Mouse (Mus musculus): ENCODE results near the gene Scn4b.

Gene Scn4b

GRCm38 (mm10) chr9:45126941-45127340, 11.3 kb upstream of the Scn4b start:
- DNase-seq (ENCODE audit: low read depth), result no peak

GRCm38 (mm10) chr9:45130119-45130518, 8.1 kb upstream of the Scn4b start:
- no peak for DNase-seq (ENCODE audit: low read depth)

- peak; percentile 54 for DNase-seq (ENCODE audit: low read depth)
Measured at GRCm38 (mm10) chr9:45133484-45134310, 4.5 kb upstream of the Scn4b start.

- no peak for DNase-seq (ENCODE audit: low read depth)
Measured at GRCm38 (mm10) chr9:45136442-45137169, 1.6 kb upstream of the Scn4b start.

GRCm38 (mm10) chr9:45139082-45139481, 887 bp downstream of the Scn4b start:
- no peak for DNase-seq (ENCODE audit: low read depth)

- DNase-seq (ENCODE audit: low read depth), result no peak
Measured at GRCm38 (mm10) chr9:45140945-45141344, 2.8 kb downstream of the Scn4b start.

- DNase-seq (ENCODE audit: low read depth), result no peak
Measured at GRCm38 (mm10) chr9:45142686-45143085, 4.5 kb downstream of the Scn4b start.

- DNase-seq (ENCODE audit: low read depth), result no peak
Measured at GRCm38 (mm10) chr9:45145533-45146266, 7.5 kb downstream of the Scn4b start.

- DNase-seq (ENCODE audit: low read depth), result peak; percentile 46
Measured at GRCm38 (mm10) chr9:45146267-45146597, 8.0 kb downstream of the Scn4b start.

GRCm38 (mm10) chr9:45150933-45151332, 12.7 kb downstream of the Scn4b start:
- DNase-seq (ENCODE audit: low read depth), result no peak

- no peak for DNase-seq (ENCODE audit: low read depth)
Measured at GRCm38 (mm10) chr9:45153361-45153760, 15.2 kb downstream of the Scn4b start.

- no peak for DNase-seq (ENCODE audit: low read depth)
Measured at GRCm38 (mm10) chr9:45167903-45168302, 29.7 kb downstream of the Scn4b start.

GRCm38 (mm10) chr9:45170150-45170549, 32.0 kb downstream of the Scn4b start:
- DNase-seq (ENCODE audit: low read depth), result no peak

- no peak for DNase-seq (ENCODE audit: low read depth)
Measured at GRCm38 (mm10) chr9:45171073-45171610, 32.9 kb downstream of the Scn4b start.

GRCm38 (mm10) chr9:45173475-45173874, 35.3 kb downstream of the Scn4b start:
- DNase-seq (ENCODE audit: low read depth), result no peak

- no peak for DNase-seq (ENCODE audit: low read depth)
Measured at GRCm38 (mm10) chr9:45179282-45179681, 41.1 kb downstream of the Scn4b start.

GRCm38 (mm10) chr9:45181770-45182169, 43.6 kb downstream of the Scn4b start, which contains the start of gene BC049352:
TSS of gene BC049352 (plus strand) at chr9:45182007.
- DNase-seq (ENCODE audit: low read depth), result no peak

GRCm38 (mm10) chr9:45182521-45182920, 44.3 kb downstream of the Scn4b start:
- DNase-seq (ENCODE audit: low read depth), result no peak

GRCm38 (mm10) chr9:45183266-45183665, 45.1 kb downstream of the Scn4b start:
- no peak for DNase-seq (ENCODE audit: low read depth)

GRCm38 (mm10) chr9:45185250-45185649, 47.1 kb downstream of the Scn4b start:
- DNase-seq (ENCODE audit: low read depth), result no peak

GRCm38 (mm10) chr9:45188570-45189563, 50.7 kb downstream of the Scn4b start:
- DNase-seq (ENCODE audit: low read depth), result no peak

Data from 416B (cell line).